Mouse (Mus musculus): ENCODE measurements around the gene Tanc2. TPM values are rescaled to one million over a fixed set of nuclear protein-coding genes. Genes with fewer than 3 reads are reported as not detected.

Tanc2 gene
- total RNA-seq, 2 experiments from 2014 or later: 145 to 163 TPM

Small RNA genes within 50 kb of the gene (microRNA-seq; reads per million reads assigned to microRNA genes)
- gene Gm23990: 0 reads per million in 2 experiments

Other genes with a start within 250 kb of the Tanc2 start
- under 1 TPM; 0.20 to 0.89 TPM for gene March10, start 133.3 kb upstream of the Tanc2 start, total RNA-seq (2021)

All from layer of hippocampus, adult 18-20 months (tissue).